Mouse (Mus musculus) cerebellum, adult 9-10 months (tissue): Measurements from ENCODE around the gene Klf12.

Experiments
- DNase-seq: peaks from one replicate; pipeline ENCODE4 v3.0.0; 2022

Gene Klf12

DNA sequence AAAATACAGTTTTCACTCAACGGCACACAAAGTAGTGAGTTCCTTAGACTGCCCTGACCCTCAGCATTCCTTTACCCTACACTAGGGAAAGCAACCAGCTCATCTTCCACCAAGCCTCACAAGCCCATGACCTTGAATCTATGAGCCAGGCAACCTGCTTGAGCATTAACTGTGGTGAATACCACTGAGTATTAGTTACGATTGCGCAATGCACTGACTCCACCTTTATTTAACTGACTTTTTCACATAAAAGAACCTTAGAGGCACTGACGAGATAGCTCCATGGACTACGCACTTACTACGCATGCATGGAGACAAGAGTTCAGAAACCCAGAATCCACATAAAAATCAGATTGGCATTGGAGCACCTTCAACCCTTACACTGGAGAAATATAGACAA is 158.4 kb downstream of the Klf12 start:
- no peak for DNase-seq

DNA sequence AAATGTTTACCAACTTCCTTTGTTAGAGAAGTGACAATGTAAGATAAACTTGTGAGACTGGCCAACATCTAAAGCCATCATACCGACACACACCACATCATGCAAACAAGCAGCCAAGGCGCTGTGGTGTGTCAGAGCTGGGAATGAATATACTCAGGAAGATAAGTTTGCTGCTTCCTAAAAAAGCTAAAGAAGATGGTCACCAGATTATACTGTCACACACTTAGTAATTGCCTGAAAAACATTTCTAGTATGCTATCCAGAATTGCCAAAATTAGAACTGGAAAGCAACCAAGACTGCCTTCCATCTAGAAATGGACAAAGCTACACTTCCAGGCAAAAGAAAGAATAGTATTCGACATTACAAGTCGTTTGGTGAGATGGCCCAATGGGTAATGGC is 163.4 kb downstream of the Klf12 start:
- DNase-seq, result no peak

DNA sequence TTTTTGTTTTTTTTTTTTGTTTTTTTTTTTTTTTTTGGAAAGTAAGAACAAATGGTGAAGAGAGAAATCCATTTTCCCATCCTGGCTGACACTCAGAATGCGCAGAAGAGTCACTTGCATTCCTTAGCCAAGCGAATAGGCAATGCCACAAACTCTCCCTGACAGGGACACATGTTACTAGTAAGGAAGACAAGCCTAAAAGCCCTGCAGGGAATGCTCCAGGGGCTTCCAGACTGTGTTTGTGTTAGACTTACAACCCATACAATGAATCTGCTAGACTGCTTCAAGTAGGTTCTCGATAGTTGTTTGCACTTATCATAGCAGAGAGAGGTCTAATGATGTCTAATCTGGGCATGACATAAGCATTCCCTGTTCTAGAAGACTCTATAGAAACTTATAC is 164.6 kb downstream of the Klf12 start:
- no peak for DNase-seq

DNA sequence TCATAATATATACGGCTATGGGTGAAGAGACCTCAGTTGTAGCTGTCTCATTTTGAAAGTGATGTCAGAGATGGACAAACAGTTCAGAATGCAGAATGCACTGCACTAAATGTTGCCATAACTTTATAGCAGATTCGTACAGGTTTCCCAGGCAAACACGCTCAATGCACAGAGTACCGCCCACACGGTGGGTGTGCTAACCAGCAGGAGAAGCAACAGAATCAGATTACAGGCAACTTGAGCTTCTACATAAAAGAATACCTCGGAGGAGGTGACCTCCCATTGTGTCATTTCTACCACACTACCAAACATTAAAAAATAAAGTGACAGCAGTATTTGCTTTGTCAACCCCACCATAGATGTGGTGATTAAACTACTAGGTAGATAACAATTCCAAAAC is 171.1 kb downstream of the Klf12 start:
- DNase-seq, result no peak

DNA sequence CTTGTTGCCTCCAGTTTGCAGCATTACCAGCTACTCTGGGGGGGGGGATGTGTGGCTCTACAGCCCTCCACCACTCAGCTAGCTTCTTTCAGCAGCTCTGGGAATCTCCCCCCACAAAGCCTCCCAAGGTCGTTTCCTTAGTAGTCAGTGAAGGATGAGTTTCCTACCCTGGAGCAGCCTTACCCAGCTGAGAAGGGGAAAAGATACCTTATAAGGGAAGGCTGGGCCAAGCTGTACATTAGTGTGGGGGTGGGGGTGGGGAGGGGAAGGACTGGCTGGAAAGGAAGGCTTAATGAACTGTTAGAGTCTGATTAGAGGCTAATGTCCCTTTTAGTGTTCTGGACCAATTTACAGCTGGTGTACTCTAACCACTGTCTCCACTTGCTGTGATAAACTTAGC is 172.7 kb downstream of the Klf12 start:
- DNase-seq, result no peak

DNA sequence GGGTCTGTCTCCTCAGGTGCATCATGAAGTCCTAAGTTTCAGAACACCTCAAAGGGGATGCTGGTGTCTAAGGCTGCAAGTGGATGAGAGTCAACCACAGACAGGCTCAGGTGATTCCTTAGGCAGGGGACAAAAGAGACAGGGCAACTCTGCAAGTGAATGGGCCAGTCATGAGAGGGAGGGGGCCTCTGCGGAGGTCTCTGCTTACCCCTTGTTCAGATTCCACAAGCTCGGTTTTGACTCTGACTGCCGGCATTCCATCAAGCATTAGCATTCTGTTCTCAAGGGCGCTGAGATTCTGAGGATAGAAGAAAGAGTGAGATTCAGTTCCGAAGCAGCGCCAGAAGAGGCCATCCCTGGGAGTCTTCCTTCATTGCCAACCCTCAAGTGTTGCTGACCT is 174.9 kb downstream of the Klf12 start:
- DNase-seq, result no peak

DNA sequence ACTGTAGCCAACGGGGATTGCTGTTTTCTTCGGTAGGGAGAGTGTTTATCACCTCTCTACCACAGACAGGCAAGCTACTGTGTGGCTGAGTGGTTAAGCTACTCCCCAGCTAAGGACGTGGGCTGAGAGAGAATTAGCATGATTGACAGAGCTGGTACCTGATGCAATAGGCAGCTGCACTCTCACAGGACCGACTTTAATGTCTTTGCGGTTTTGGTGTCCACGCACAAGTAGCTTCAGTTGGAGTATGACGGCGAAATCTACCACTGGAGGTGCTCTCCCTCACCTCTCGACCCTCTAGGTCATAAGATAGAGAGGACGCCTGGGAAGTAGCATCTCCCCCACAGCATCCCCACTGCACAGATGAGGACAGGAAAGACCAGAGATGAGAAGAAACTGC is 178.9 kb downstream of the Klf12 start:
- DNase-seq, result no peak

DNA sequence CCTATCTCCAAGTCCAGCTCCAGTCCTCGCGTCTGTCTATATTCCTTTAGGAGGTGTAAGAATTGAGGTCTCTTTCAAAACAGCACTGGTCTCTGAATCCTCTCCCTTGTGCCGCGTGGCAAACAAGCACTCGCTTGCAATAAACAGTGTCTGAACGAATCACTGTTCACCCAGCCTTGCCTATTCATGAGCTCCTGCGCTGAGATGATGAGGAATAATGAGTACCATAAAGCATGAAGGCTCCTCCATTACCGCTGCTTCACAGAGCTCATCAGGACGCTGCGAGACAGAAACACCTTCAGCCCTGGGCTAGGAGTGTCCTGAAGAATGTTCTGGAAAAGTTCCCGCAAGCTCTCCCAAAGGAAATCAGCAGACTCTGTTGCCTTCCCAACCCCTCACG is 179.7 kb downstream of the Klf12 start:
- DNase-seq, result no peak

DNA sequence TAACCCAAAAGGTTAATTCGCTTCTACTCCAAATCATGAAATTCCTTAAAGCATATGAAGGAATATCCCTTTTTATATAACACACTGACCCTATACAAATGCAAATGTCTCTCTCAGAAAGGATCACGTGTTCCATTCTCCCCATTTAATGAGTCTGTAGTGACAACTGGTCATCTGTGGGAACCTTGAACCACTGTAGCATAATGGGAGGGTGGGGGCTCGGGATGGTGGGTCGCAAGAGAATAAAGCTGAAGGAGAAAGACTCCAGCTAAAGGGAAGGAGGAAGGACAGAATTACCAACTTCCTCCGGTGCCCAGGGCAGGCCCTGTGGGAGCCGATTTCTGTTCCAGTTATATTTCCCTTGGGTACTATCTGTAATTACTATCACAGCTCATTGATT is 180.7 kb downstream of the Klf12 start:
- DNase-seq, result no peak

DNA sequence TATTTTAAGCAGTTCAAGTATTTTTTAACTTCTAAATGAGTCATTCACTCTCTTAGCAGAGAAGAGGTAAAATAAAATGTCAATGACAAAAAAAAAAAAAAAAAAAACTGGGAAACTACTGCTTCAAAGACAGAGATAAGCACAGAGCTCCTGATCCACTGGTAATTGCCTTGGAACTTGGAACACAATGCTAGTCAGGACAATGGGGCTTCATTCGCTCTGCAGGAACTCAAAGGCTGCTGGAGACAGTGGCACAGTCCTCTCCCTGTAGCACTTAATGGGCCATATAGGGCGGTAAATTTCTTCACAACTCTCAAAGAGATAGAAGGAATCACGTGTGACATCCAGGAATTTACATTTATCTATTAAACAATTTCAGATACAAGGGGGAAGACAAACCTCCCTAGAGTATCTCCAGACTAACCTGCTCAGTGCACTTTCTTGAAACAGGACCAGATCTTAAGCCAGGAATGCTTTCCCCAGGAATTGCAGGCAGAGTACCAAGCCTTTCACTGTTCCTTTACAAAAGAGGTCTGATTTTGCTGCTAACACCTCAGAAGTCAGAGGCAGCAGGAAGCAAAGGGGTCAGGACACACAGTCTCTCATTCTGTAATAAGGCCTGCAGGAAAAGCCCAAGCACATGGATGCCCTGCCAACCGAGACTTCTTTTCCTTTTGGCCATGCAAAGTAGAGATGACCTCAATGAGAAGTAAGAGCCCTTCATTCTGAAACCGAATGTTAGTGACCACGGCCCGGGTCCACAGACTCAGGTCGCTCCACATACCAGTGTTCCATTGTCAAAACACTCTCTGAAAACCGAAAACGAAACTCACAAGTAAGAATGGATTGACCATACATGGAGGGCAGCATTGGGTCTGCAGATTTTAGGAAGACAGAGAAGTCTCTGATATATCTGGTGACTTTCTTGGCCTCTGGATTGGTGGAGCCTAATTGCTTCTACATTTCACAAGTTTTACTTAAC is 187.0 kb downstream of the Klf12 start:
- no peak for DNase-seq

DNA sequence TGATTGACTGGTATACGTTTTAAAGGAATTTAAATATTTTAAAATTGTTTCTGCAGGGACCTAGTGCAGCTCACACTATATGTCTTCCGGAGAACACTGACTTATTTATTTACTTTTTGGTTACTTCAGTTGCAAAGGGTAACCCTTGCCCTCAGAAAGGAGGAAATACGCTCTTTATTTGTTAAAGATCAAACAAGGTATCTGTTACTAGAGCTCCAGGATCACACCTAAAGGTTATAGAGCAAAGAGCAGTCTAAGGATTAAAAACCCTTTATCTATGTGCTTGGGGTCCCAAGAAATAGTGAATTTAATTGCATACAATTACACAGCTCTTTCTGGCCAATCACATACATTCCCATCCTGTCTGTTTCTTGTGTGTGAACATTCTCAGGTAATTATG is 188.7 kb downstream of the Klf12 start:
- DNase-seq, result no peak

DNA sequence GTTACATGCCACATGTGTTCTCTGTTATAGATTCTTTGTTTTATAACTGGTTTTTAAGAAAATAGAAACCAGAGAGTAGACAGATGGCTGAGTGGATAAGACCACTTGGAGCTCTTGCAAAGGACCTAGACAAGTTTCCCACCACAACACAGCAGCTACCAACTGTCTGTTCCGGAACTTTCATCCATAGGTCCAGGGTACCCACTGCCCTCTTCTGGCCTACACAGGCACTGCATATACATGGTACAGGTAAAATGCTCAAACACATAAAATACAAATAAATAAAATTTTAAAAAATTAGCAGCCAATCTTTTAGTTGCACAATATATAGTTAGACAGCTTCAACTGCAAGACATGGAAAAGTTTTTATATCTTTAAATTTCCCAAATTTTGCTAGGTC is 194.0 kb downstream of the Klf12 start:
- no peak for DNase-seq

DNA sequence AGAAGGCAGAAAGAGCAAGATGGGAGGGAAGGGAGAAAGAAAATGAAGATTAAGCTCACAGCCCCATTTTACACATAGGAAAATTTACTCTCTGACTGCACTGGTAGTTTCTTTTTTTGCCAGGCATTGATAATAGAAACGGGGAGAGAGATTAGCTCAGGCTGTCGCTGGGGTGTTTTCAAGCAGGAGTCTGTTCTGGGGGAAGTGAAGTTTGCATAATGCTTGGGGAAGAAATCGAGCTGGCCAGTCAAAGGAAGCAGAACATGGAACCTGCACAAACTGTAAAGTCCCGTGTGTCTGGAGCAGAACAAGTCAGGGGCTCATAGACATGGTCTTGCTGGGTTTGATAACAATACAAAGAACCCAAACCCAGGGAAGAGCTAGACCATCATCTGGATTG is 204.9 kb downstream of the Klf12 start:
- DNase-seq, result no peak

DNA sequence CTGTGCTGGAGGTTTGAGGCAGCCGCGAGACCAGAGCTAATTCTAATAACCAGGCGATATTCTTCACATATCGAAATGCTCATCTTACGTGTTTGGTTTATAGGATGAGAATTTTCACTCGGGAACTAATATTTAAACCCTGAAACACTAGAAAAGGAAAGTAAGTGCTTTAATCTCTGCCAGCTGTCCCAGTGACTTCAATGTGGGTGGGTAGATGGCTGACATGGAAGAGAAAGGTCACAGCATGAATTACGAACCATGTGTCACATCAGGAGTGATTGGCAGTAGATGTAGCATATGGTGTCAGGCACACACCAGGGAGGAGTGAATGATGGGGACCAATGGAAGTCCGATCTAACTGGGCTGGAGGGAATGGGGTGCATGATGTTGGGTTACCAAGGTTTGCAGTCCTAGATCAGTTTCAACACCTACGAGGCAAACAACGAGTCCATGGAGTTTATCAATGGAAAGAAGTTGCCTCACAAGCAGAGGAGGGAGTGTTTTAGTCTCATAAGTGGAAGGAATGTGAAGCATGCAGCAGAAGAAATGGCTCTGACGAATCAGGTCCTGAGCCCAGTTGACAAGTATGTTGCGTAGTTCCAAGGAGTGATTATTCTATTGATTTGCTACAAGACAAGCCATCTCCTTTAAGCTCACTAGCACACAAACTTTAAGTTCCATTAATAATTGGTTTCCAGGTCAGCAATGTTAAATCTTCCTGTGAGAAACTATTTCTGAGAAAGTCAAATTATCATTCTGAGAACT is 211.9 kb downstream of the Klf12 start:
- DNase-seq, result no peak

DNA sequence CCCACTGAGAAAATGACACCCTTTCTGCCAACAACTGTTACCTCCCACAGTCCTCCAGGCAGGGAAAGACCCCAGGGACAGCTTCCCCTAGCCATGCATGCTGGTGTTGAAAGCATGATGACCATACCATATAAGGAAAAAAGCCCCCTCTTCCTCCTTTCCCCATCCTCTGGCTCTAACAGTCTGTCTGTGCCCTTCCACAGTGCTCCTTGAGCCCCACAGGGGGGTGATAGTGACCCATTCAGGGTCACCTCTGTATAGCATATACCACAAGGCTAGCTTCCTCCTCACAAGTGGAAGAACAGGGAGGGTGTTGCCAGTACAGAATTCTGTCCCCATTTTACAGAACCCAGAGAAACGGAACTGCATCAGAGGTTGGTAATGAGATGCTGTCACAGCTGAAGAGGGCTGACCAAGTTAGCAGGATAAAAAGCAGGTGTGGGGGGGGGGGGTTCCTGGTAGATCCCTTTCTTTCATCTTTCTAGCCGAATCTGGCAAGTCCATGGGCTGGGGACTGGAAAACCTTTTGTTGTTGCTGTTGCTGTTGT is 214.9 kb downstream of the Klf12 start:
- DNase-seq, result no peak

DNA sequence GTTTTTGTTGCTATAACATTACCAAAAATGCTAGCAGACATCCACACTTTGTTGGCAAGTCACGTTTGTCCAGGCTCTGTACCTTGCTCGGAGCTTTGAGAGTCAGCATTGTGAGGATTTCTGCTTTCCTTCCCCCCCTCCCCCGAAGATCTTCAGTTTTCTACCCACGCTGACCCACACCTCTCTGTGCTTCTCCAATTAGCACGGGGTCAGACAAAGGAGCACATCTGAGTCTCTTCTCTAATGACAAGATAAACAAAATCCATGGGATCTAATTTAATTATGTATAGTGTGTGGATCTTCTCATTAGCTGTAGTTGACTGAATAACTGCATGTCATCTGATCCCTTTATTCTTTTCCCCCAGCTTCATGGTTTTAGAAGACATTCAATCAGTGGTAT is 215.8 kb downstream of the Klf12 start:
- no peak for DNase-seq

DNA sequence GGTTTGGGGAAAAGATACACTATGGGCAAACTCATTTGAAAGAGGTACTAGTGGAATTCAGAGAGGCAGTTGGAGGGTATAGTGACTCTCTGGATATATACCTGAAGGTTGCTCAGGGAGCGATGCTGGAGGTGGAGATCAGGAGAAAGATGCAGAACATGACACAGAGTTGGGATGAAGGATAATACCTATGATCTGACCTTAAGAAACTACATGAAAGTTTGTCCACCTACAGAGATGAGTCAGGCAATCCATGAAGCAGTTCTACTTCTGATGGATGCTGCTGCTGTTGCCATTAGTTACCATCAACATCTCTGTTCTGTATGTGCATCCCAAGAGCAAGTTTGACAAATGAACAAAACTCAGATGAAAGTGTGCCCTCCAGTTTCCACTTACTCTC is 222.0 kb downstream of the Klf12 start:
- no peak for DNase-seq

DNA sequence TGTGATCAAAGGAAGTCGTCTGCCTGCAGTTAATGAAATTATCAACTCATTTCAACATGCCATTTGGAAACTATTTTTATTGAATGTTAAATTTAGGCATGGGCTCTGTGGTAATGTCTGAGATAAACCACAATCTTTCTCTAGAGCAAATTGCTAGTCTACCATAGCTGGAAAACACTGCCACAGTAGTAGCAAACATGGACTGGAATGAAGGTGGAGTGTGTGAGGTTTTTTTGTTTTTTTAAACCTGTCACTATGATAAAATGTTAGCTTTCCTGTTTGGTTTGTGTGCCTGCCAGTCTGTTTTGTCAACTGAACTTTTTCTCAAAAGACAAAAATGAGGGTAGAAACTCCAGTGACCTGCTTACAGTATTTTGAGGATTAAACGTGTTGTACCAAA is 230.3 kb downstream of the Klf12 start:
- DNase-seq, result no peak

DNA sequence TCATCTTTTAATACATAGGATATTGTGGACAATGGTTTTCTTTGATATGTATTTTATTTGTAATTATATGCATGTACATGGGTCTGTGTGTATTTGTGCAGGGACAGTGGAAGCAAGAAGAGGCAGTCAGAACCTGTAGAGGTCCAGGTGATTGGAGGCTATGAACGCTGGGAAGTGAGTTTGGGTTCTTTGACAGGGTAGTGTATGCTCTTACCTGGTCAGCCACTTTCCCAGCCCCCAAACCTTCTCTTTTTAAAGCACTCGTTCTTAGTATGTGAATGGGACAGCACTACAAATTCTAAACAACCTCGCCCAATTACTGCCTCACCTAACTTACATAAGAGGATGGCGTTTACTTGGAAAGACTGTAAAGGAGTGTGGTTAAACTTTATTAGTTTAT is 231.0 kb downstream of the Klf12 start:
- DNase-seq, result no peak

DNA sequence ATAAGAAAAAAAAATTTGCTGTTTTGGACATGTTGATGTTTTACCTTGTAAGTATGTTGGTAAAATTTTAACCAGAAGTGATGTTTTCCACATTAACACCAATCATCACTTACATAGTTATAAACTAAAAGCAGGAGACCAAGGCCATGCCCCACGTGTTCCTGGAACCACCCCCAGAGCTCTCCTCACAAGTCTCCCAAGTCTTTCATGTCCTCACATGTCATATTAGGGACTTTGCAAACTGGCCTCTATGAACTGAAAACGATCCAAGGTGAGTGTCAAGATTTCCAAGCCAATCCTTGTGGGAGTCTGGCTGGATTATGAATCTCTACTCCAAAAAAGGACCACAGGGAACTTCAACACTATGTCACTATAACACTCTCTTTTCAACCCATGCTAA is 231.6 kb downstream of the Klf12 start:
- DNase-seq, result no peak

DNA sequence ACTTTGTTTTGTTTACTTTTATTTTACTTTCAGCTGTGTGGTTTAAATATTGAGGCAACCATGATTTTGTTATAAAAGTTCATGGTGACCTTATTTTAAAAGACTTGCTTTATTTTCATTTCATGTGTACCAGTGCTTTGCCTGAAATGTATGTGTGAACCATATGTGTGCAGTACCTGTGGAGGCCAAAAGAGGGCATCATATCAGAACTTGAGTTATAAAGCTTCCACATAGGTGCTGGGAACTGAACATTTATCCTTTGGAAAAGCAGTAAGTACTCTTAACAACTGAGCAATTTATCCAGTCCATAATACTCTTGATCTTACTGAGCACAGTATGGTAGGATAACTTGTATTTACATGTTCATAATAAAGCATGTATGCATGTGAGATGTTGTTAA is 239.0 kb downstream of the Klf12 start:
- no peak for DNase-seq

DNA sequence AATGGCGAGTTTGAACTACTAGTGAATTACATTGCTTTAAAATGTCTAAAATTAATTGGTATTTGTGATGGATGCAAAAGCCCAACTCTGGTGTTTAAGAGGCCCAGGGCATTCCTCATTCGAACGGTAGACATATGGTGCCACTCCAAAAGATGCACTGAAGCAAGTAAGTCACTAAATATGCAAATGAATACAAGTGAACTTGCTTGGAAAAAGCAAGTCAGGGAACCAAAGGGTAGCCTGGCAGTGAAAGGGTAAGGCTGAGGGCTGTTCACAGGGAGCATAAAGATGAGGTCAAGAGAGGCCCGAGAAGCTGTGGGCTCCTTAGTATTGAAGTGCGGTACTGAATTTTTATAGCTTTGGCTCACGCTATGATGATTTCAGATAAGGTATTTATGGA is 242.7 kb downstream of the Klf12 start:
- no peak for DNase-seq

DNA sequence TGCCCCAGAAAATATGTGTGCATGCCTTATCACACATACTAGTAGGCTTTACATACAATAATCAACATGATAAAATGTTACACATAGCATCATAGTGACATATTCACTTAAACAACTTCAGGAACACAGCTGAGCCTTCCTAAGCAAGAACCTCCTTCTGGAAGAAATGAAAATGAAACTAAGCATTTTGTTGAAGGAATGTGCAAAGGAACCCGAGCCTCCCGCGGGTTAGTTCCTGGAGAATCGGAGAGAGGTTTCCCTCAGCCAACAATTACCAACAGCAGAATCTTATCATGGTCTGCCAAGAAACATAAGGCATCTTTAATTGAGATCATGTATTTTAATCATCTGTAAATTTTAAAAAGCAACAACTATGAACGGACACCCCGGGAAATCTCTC is 257.8 kb downstream of the Klf12 start:
- DNase-seq, result no peak

DNA sequence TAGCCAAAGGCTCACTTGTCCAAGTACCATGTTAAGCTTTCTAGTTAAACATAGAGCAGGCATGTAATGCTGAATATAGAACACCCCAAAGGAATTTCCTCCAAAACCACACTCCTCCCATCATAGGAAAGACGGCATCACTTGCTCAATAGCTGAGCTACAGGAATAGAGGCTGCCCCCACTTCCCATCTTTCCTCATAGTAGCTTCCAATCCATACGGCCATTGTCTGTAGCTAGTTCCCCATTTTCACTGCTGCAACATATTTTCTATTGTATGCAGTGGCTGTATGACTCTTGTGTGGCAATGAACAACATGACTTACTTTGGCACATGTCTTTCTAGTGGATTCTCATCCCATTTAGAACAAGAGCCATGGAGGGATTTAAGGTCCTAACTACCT is 267.3 kb downstream of the Klf12 start:
- no peak for DNase-seq
